Mouse (Mus musculus): ENCODE results near the gene Mink1. TPM values are rescaled to one million over a fixed set of nuclear protein-coding genes. Genes with fewer than 3 reads are reported as not detected.

The Mink1 gene
- total and polyA plus RNA-seq, 3 experiments: 33.8 to 230 (median 57.3) TPM

DNA sequence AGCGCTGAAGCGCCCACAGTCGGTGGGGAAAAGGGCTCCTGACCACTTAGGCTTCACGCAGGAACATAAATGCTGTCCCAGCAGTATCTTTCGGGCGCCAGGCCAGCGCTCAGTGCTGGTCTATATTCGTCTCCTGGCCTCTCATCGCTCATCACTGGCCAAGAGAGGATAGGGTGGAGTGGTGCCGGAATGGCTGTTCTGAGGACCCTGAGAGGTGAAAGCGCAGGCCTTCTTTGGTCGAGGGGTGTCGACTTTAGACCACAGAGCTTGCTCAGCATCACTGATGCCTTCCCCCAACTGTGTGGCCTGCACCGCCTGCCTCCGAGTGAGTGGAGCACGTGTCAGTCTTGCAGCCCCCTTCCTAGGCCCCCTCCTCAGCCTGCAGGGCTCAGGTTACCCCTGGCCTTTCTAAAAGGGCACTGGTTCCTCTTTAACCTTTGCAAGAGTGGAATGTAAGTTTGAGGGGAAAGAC, 93.8 kb downstream of the Mink1 start:
- peaks cover 6 to 23% of the 10 kb centered on the region in 2 experiments; a peak in 3 of 4 replicates for H3K36me3 ChIP-seq (ENCODE audit: control insufficient read depth in 1 of 2, insufficient read depth in 2 of 2, low read length in 2 of 2)
- DNase-seq (ENCODE audit: low read depth, low spot score): peak; percentile 71
- H3K79me2 ChIP-seq (ENCODE audit: control insufficient read depth, insufficient read depth, low read length, poor library complexity): peaks cover 45% of the 10 kb centered on the region
- H3K27me3 ChIP-seq (ENCODE audit: control insufficient read depth in 1 of 2, insufficient read depth in 2 of 2, low read length in 2 of 2): no peaks in the 10 kb centered on the region
- TF ChIP-seq MYB (IDR thresholded peaks at IDR 0.05; ENCODE audit: low read depth, low read length): no peak
- peak; percentile 24; the same call in 1 of the 2 replicates for TF ChIP-seq MXI1 (IDR thresholded peaks at IDR 0.05; ENCODE audit: low read depth, low read length)
- 0 out of 2 replicates have a peak, but pooled peaks have one; percentile 4 for TF ChIP-seq NELFE (IDR thresholded peaks at IDR 0.05; ENCODE audit: low read depth, low read length)
- no peak for TF ChIP-seq RAD21 (IDR thresholded peaks at IDR 0.05; ENCODE audit: low read depth, low read length)
- TF ChIP-seq MAFK (IDR thresholded peaks at IDR 0.05; ENCODE audit: borderline replicate concordance, low read depth, low read length): 0 out of 2 replicates have a peak, but pooled peaks have one; percentile 16
- no peak for TF ChIP-seq NRF1 (IDR thresholded peaks at IDR 0.05; ENCODE audit: insufficient read depth, low read depth, low read length, poor library complexity, severe bottlenecking)
- TF ChIP-seq ZNF384 (IDR thresholded peaks at IDR 0.05; ENCODE audit: low read depth, low read length): no peak
- peak; percentile 26; the same call in 1 of the 2 replicates for TF ChIP-seq BHLHE40 (IDR thresholded peaks at IDR 0.05; ENCODE audit: borderline replicate concordance, low read depth, low read length)
- peak; percentile 80; the same call in 1 of the 2 replicates for TF ChIP-seq MYC (IDR thresholded peaks at IDR 0.05; ENCODE audit: low read depth, low read length)
- no peak for TF ChIP-seq ETS1 (IDR thresholded peaks at IDR 0.05; ENCODE audit: low read depth, low read length)
- TF ChIP-seq CHD1 (IDR thresholded peaks at IDR 0.05; ENCODE audit: low read depth, low read length): no peak
- no peak for TF ChIP-seq GATA1 (IDR thresholded peaks at IDR 0.05; ENCODE audit: low read depth, low read length)
- TF ChIP-seq USF1 (IDR thresholded peaks at IDR 0.05; ENCODE audit: low read depth, low read length): no peak
- TF ChIP-seq POLR2AphosphoS5 (IDR thresholded peaks at IDR 0.05; ENCODE audit: borderline replicate concordance, low read depth, low read length): no peak
- TF ChIP-seq SIN3A (IDR thresholded peaks at IDR 0.05; ENCODE audit: low read length): peak; percentile 55
- peak; percentile 35; the same call in 1 of the 2 replicates for TF ChIP-seq TCF12 (IDR thresholded peaks at IDR 0.05; ENCODE audit: low read depth, low read length)
- 0 out of 2 replicates have a peak, but pooled peaks have one; percentile 23 for TF ChIP-seq ZMIZ1 (IDR thresholded peaks at IDR 0.05; ENCODE audit: low read depth, low read length)
- no peak for TF ChIP-seq UBTF (IDR thresholded peaks at IDR 0.05; ENCODE audit: borderline replicate concordance, insufficient read depth, low read depth, low read length)
- TF ChIP-seq TBP (IDR thresholded peaks at IDR 0.05; ENCODE audit: low read depth, low read length): 0 out of 2 replicates have a peak, but pooled peaks have one; percentile 14
- peak; percentile 88 for TF ChIP-seq MAX (IDR thresholded peaks at IDR 0.05; ENCODE audit: low read length)
- TF ChIP-seq ZC3H11A (IDR thresholded peaks at IDR 0.05; ENCODE audit: low read depth, low read length): no peak
- H3K27ac ChIP-seq (ENCODE audit: control insufficient read depth, low read depth, low read length): peak overlapping the region; percentile 99
- peak overlapping the region; percentile 88 for H3K9ac ChIP-seq (ENCODE audit: control insufficient read depth, low read depth, low read length, poor library complexity, severe bottlenecking)
- H3K4me1 ChIP-seq (ENCODE audit: control insufficient read depth in 1 of 2, insufficient read depth in 2 of 2, low read length in 2 of 2): peaks cover 2 to 28% of the 10 kb centered on the region in 2 experiments
- H3K9me3 ChIP-seq (replicated peaks; ENCODE audit: insufficient read depth, low read length): no peaks in the 10 kb centered on the region
- peak overlapping the region; percentile 74 to 80 for H3K4me3 ChIP-seq (ENCODE audit: control insufficient read depth in 1 of 2, insufficient read depth in 1 of 2, low read depth in 2 of 2, low read length in 2 of 2)

Measured in MEL (cell line).